Mouse (Mus musculus): ENCODE data around the gene Pdss2. TPM values are rescaled to one million over a fixed set of nuclear protein-coding genes. Genes with fewer than 3 reads are reported as not detected.

Pdss2 gene
- total RNA-seq, 1 experiment = 16.6 TPM

DNA sequence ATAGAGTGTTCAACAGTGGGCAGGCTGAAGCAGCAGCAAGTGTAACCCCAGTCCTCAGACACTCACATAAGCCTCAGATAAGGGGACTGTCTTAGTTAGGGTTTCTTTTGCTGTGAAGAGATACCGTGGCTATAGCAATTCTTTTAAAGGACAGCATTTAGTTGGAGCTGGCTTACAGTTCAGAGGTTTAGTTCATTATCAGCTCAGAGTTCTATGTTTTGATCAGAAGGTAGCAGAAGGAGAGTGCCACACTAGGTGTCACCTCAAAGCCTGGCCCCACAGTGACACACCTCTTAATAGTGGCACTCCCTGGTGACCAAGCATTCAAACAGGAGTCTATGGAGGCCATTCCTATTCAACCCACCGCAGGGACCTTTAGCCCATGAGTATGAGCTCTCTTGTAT lies 70.0 kb downstream of the Pdss2 start:
- DNase-seq (ENCODE audit: low read depth, low spot score) = no peak
- Histone ChIP-seq H3K27ac (ENCODE audit: insufficient read depth, low read depth, low read length, poor library complexity, severe bottlenecking) (no peak overlapping the region), H3K4me3 (ENCODE audit: insufficient read depth in 1 of 2, low read depth in 1 of 2, low read length in 2 of 2, poor library complexity in 1 of 2, severe bottlenecking in 1 of 2) (no peak overlapping the region), H3K9ac (ENCODE audit: insufficient read depth, low read depth, low read length, poor library complexity, severe bottlenecking) (no peak overlapping the region), H3K9me3 (ENCODE audit: control insufficient read depth, insufficient read depth, low read depth, low read length) (no peaks in the 10 kb centered on the region), H3K4me1 (ENCODE audit: control insufficient read depth in 2 of 2, insufficient read depth in 2 of 2, low read length in 2 of 2, poor library complexity in 1 of 2) (no peaks in the 10 kb centered on the region), H3K36me3 (ENCODE audit: control insufficient read depth, insufficient read depth, low read length, poor library complexity, severe bottlenecking) (no peaks in the 10 kb centered on the region)
- TF ChIP-seq ZNF384 (IDR thresholded peaks at IDR 0.05; ENCODE audit: low read depth, low read length) (no peak), HCFC1 (IDR thresholded peaks at IDR 0.05; ENCODE audit: borderline replicate concordance, insufficient read depth, low read length) (no peak), ZC3H11A (IDR thresholded peaks at IDR 0.05; ENCODE audit: borderline replicate concordance, low read depth, low read length) (no peak), MAFK (IDR thresholded peaks at IDR 0.05; ENCODE audit: insufficient read depth, low read depth, low read length) (no peak), CHD2 (IDR thresholded peaks at IDR 0.05; ENCODE audit: low read depth, low read length) (no peak)
- in situ Hi-C loops (cut with MboI; ENCODE audit: low sequenced_read_pairs in 2 of 2, unreplicated experiment in 2 of 2) = no loop called here

DNA sequence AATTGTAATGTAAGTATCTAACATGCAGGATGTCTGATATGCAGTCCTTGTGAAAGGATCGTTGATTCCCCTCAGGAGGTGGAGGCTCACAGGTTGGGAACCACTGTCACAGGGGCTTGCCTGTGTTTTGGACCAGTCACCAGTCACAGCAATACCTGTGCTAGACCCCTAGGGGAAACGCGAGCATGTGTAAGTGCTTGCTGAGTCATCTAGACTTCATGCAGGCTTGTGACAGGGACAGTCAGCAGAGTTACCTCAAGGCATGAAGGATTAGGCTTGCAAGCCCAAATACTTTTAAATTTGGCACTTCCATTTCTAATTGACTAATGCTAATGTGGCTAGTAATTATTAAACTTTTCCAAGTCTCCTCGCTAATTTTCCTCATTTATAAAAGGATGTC lies 71.2 kb downstream of the Pdss2 start:
- H3K27ac ChIP-seq (ENCODE audit: insufficient read depth, low read depth, low read length, poor library complexity, severe bottlenecking) = no peak overlapping the region
- DNase-seq (ENCODE audit: low read depth, low spot score) = no peak
- in situ Hi-C loops (cut with MboI; ENCODE audit: low sequenced_read_pairs in 2 of 2, unreplicated experiment in 2 of 2) = no loop called here
- no peaks in the 10 kb centered on the region for H3K4me1 ChIP-seq (ENCODE audit: control insufficient read depth in 2 of 2, insufficient read depth in 2 of 2, low read length in 2 of 2, poor library complexity in 1 of 2)
- no peaks in the 10 kb centered on the region for H3K9me3 ChIP-seq (ENCODE audit: control insufficient read depth, insufficient read depth, low read depth, low read length)
- H3K4me3 ChIP-seq (ENCODE audit: insufficient read depth in 1 of 2, low read depth in 1 of 2, low read length in 2 of 2, poor library complexity in 1 of 2, severe bottlenecking in 1 of 2) = no peak overlapping the region
- no peaks in the 10 kb centered on the region for H3K36me3 ChIP-seq (ENCODE audit: control insufficient read depth, insufficient read depth, low read length, poor library complexity, severe bottlenecking)
- H3K9ac ChIP-seq (ENCODE audit: insufficient read depth, low read depth, low read length, poor library complexity, severe bottlenecking) = no peak overlapping the region
- TF ChIP-seq ZC3H11A (IDR thresholded peaks at IDR 0.05; ENCODE audit: borderline replicate concordance, low read depth, low read length) (no peak), ZNF384 (IDR thresholded peaks at IDR 0.05; ENCODE audit: low read depth, low read length) (no peak), MAFK (IDR thresholded peaks at IDR 0.05; ENCODE audit: insufficient read depth, low read depth, low read length) (peak; percentile 92), CHD2 (IDR thresholded peaks at IDR 0.05; ENCODE audit: low read depth, low read length) (no peak)

DNA sequence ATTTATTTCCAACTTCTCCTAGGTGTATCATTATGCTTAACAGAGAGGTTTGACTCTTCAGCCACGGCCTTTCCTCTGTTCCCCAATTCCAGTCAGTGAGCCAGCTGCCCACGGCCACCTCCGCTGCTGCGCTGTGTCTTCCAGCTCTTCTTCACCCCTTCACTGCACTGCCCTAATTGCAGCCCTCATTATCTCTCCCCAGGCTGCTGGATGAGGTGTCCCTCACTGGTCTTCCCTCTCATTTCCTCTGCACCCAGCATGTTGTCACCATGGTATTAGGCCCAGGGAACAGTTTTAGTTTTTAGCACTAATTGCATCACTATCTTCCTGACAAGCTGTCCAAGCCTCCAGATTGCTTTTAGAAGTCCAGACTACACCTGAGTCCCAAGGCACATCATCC lies 73.0 kb downstream of the Pdss2 start:
- Histone ChIP-seq H3K4me3 (ENCODE audit: insufficient read depth in 1 of 2, low read depth in 1 of 2, low read length in 2 of 2, poor library complexity in 1 of 2, severe bottlenecking in 1 of 2) (no peak overlapping the region), H3K27ac (ENCODE audit: insufficient read depth, low read depth, low read length, poor library complexity, severe bottlenecking) (no peak overlapping the region), H3K4me1 (ENCODE audit: control insufficient read depth in 2 of 2, insufficient read depth in 2 of 2, low read length in 2 of 2, poor library complexity in 1 of 2) (no peaks in the 10 kb centered on the region), H3K9ac (ENCODE audit: insufficient read depth, low read depth, low read length, poor library complexity, severe bottlenecking) (no peak overlapping the region), H3K36me3 (ENCODE audit: control insufficient read depth, insufficient read depth, low read length, poor library complexity, severe bottlenecking) (no peaks in the 10 kb centered on the region), H3K9me3 (ENCODE audit: control insufficient read depth, insufficient read depth, low read depth, low read length) (no peaks in the 10 kb centered on the region)
- DNase-seq (ENCODE audit: low read depth, low spot score) = no peak
- in situ Hi-C loops (cut with MboI; ENCODE audit: low sequenced_read_pairs in 2 of 2, unreplicated experiment in 2 of 2) = no loop called here
- TF ChIP-seq MAFK (IDR thresholded peaks at IDR 0.05; ENCODE audit: insufficient read depth, low read depth, low read length) = no peak
- no peak for TF ChIP-seq ZNF384 (IDR thresholded peaks at IDR 0.05; ENCODE audit: low read depth, low read length)
- no peak for TF ChIP-seq ZC3H11A (IDR thresholded peaks at IDR 0.05; ENCODE audit: borderline replicate concordance, low read depth, low read length)
- no peak for TF ChIP-seq CHD2 (IDR thresholded peaks at IDR 0.05; ENCODE audit: low read depth, low read length)
- no peak for TF ChIP-seq HCFC1 (IDR thresholded peaks at IDR 0.05; ENCODE audit: borderline replicate concordance, insufficient read depth, low read length)

DNA sequence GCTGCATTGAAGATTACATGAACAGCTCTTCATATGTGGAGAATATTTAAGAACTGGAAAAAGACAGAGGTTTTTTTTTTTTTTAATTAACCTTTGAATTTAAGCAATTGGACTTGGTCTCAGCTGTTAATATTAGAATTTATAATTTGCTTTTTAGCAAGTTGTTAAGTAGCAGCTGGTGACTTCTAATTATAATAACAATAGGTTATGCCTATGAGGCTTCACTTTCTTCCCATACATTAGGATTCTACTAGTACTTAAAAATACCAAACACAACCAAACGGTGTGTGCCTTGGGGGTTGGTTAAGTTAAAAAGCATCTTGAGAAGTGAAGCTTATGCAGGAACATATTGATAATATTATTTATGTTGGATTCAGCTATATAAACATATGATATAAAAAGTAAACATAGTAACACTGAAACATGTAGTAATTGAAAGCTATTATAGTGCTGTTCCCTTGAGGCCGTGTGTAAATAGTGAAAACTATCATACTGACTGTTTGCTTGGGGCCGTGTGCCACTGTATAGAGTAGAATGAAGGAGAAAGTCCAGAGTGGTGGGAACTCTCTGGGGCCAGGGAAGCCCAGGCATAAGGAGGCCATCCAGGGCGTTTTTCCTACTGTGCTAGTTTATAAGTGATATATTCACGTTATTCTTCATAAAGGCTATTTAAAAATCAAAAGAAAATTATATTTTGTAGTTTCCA lies 87.0 kb downstream of the Pdss2 start:
- H3K4me3 ChIP-seq (ENCODE audit: insufficient read depth in 1 of 2, low read depth in 1 of 2, low read length in 2 of 2, poor library complexity in 1 of 2, severe bottlenecking in 1 of 2) = no peak overlapping the region
- DNase-seq (ENCODE audit: low read depth, low spot score) = no peak
- H3K9me3 ChIP-seq (ENCODE audit: control insufficient read depth, insufficient read depth, low read depth, low read length) = no peaks in the 10 kb centered on the region
- TF ChIP-seq ZC3H11A (IDR thresholded peaks at IDR 0.05; ENCODE audit: borderline replicate concordance, low read depth, low read length) (no peak), CHD2 (IDR thresholded peaks at IDR 0.05; ENCODE audit: low read depth, low read length) (no peak), MAFK (IDR thresholded peaks at IDR 0.05; ENCODE audit: insufficient read depth, low read depth, low read length) (no peak), HCFC1 (IDR thresholded peaks at IDR 0.05; ENCODE audit: borderline replicate concordance, insufficient read depth, low read length) (no peak), ZNF384 (IDR thresholded peaks at IDR 0.05; ENCODE audit: low read depth, low read length) (no peak)
- in situ Hi-C loops (cut with MboI; ENCODE audit: low sequenced_read_pairs in 2 of 2, unreplicated experiment in 2 of 2) = no loop called here
- H3K4me1 ChIP-seq (ENCODE audit: control insufficient read depth in 2 of 2, insufficient read depth in 2 of 2, low read length in 2 of 2, poor library complexity in 1 of 2) = no peaks in the 10 kb centered on the region
- no peak overlapping the region for H3K27ac ChIP-seq (ENCODE audit: insufficient read depth, low read depth, low read length, poor library complexity, severe bottlenecking)
- H3K36me3 ChIP-seq (ENCODE audit: control insufficient read depth, insufficient read depth, low read length, poor library complexity, severe bottlenecking) = no peaks in the 10 kb centered on the region; the same call in 1 of the 2 replicates
- no peak overlapping the region for H3K9ac ChIP-seq (ENCODE audit: insufficient read depth, low read depth, low read length, poor library complexity, severe bottlenecking)

Data from ES-E14 (cell line).